Mouse (Mus musculus) olfactory bulb, adult 2 months (tissue): ENCODE measurements at regions not wholly inside any gene's neighbourhood (a gene's known extent, or its start where the extent isn't known, plus 50 kb on each side); places are given as distances from the start of the nearest gene placed in this dataset.

Experiments
- CTCF ChIP-seq: fragments of 200-500 bp; IDR thresholded peaks from 2 replicates; pipeline ENCODE4 v1.5.1; 2012; ENCODE audit warnings: low read depth, mild to moderate bottlenecking, low read length, moderate library complexity; ENCODE audit not compliant: insufficient read depth
- POLR2A ChIP-seq: fragments of 200-500 bp; IDR thresholded peaks from 2 replicates; pipeline ENCODE4 v1.6.1; 2012; ENCODE audit warnings: mild to moderate bottlenecking, low read depth, low read length, moderate library complexity; ENCODE audit not compliant: insufficient read depth

GRCm38 (mm10) chr9:27475468-27475867 lies 78.9 kb downstream of the Spata19 start:
- no peak for TF ChIP-seq CTCF
- TF ChIP-seq POLR2A: no peak
